Mouse (Mus musculus) embryonic fibroblast, embryonic 13.5 days (primary cell): ENCODE results near the gene Acsl3.

ENCODE experiments used
- CTCF ChIP-seq: IDR thresholded peaks from 2 replicates; pipeline ENCODE4 v1.5.1; 2011; ENCODE audit warnings: mild to moderate bottlenecking, control low read depth, low read length, moderate library complexity, borderline replicate concordance; ENCODE audit not compliant: insufficient read depth
- POLR2A ChIP-seq: IDR thresholded peaks from 2 replicates; pipeline ENCODE4 v1.6.1; 2011; ENCODE audit warnings: low read depth, mild to moderate bottlenecking, control low read depth, low read length, moderate library complexity

GRCm38 (mm10) chr1:78647317-78647885 is 10.2 kb upstream of the Acsl3 start:
- TF ChIP-seq POLR2A (no peak), CTCF (no peak)
